Mouse (Mus musculus): Measurements from ENCODE around the gene Gm773.

Gene Gm773

GRCm38 (mm10) chrX:56212771-56213170, at the start of gene Gm773:
Gene Gm773, minus strand, starts transcription at chrX:56212881.
- in situ Hi-C loops (cut with MboI, MseI) = no loop called here

- in situ Hi-C loops (cut with MboI, MseI) = loop anchor here (10.0 kb wide), 1 partner anchor 48 kb away; no protein-coding TSS in a partner anchor
These were observed 26.2 kb downstream of the Gm773 start for GRCm38 (mm10) chrX:56186449-56186848.

DNA sequence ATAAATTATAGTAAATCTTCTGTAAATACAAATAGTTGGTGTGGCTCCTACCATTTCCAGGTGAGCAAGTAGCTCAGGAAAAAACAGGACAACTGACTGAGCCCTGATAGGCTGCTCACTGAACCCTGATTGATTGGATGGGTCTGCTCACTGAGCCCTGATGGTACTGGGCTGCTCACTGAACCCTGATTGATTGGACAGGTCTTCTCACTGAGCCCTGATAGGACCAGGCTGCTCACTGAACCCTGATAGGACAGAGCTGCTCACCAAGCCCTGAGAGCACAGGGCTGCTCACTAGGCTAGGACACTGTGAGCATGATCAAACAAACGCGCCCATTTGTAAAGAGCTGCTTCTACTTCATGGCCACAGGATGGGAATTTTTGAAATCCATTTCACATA, 61.3 kb downstream of the Gm773 start:
- in situ Hi-C loops (cut with MboI, MseI) = no loop called here
